Mouse (Mus musculus): ENCODE data around the gene Nop16. TPM values are rescaled to one million over a fixed set of nuclear protein-coding genes. Genes with fewer than 3 reads are reported as not detected.

Gene Nop16
- total and polyA plus RNA-seq, 2 experiments from 2014 or later, result 37.5 to 58.0 TPM

GRCm38 (mm10) chr13:54582126-54582525 is 7.8 kb downstream of the Nop16 start:
- Histone ChIP-seq H3K4me1 (ENCODE audit: insufficient read depth) (no peaks in the 10 kb centered on the region), H3K9me3 (ENCODE audit: low read length) (no peaks in the 10 kb centered on the region), H3K9ac (no peak overlapping the region), H3K27ac (ENCODE audit: low read depth, low read length) (no peak overlapping the region), H3K36me3 (ENCODE audit: insufficient read depth) (peaks cover 71% of the 10 kb centered on the region), H3K27me3 (ENCODE audit: insufficient read depth, low read length) (no peaks in the 10 kb centered on the region), H3K4me3 (ENCODE audit: low read depth, low read length) (no peak overlapping the region), H3K4me2 (ENCODE audit: low read depth) (no peak overlapping the region)
- 36% methylated on average over 10 of the region's 10 CpGs for WGBS
- ATAC-seq, result no peak
- TF ChIP-seq CTCF (IDR thresholded peaks at IDR 0.05; ENCODE audit: low read depth), result no peak
- DNase-seq, result no peak

- Histone ChIP-seq H3K27me3 (ENCODE audit: insufficient read depth, low read length) (no peaks in the 10 kb centered on the region), H3K9me3 (ENCODE audit: low read length) (no peaks in the 10 kb centered on the region), H3K36me3 (ENCODE audit: insufficient read depth) (peaks cover 68% of the 10 kb centered on the region), H3K27ac (ENCODE audit: low read depth, low read length) (no peak overlapping the region), H3K9ac (no peak overlapping the region), H3K4me2 (ENCODE audit: low read depth) (no peak overlapping the region), H3K4me3 (ENCODE audit: low read depth, low read length) (no peak overlapping the region), H3K4me1 (ENCODE audit: insufficient read depth) (no peaks in the 10 kb centered on the region)
- DNase-seq (no peak), ATAC-seq (no peak)
- TF ChIP-seq CTCF (IDR thresholded peaks at IDR 0.05; ENCODE audit: low read depth), result no peak
- 74% methylated on average over 2 of the region's 2 CpGs for WGBS
Measured at GRCm38 (mm10) chr13:54581385-54581784, 8.5 kb downstream of the Nop16 start.

DNA sequence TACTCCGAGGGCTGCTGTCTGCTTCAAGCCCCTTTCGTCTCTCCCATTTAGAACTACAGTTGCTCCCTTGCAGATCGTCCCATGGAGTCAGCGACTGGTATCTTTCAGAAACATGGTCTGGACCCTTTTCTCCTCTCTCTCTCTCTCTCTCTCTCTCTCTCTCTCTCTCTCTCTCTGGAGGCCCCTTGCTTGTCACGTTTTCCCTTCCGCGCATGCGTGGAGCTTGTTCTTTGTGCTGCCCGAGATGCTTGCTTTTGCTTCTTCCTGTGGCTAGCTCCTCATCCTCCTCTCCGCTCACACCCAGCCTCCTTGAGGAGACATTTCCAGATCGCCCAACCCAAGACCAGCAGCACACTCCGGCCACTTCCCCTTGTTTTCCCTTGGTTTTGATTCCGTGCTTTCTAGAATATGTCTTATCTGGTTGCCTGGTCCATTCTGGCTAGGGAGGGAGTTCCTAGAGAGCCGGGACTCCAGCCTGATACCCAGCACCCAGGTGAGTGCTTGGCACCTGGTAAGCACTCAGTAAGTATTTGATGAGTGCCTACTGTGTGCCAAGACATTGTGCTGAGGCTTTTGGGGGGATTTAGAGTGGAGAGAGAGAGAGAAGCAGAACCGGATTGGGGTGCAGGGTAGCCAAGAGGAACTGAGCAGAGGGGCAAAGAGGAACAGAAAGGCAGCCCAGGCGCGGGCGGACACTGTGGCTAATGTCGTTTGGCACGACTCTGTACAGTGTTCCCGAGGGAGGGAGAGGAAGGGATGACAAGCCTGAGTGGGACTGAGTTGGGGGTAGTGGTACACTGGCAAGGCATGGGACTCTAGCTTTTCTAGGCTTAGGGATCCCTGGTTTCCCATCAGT is 12.0 kb downstream of the Nop16 start:
- DNase-seq (no peak), ATAC-seq (no peak)
- peaks cover 36% of the 10 kb centered on the region for H3K36me3 ChIP-seq (ENCODE audit: insufficient read depth)
- no peak overlapping the region for H3K4me2 ChIP-seq (ENCODE audit: low read depth)
- no peak overlapping the region for H3K27ac ChIP-seq (ENCODE audit: low read depth, low read length)
- H3K9ac ChIP-seq, result no peak overlapping the region
- H3K27me3 ChIP-seq (ENCODE audit: insufficient read depth, low read length), result no peaks in the 10 kb centered on the region
- 83% methylated on average over 21 of the region's 21 CpGs for WGBS
- no peak for TF ChIP-seq CTCF (IDR thresholded peaks at IDR 0.05; ENCODE audit: low read depth)
- no peaks in the 10 kb centered on the region for H3K9me3 ChIP-seq (ENCODE audit: low read length)
- H3K4me3 ChIP-seq (ENCODE audit: low read depth, low read length), result no peak overlapping the region
- peaks cover 11% of the 10 kb centered on the region; the same call in 1 of the 2 replicates for H3K4me1 ChIP-seq (ENCODE audit: insufficient read depth)

DNA sequence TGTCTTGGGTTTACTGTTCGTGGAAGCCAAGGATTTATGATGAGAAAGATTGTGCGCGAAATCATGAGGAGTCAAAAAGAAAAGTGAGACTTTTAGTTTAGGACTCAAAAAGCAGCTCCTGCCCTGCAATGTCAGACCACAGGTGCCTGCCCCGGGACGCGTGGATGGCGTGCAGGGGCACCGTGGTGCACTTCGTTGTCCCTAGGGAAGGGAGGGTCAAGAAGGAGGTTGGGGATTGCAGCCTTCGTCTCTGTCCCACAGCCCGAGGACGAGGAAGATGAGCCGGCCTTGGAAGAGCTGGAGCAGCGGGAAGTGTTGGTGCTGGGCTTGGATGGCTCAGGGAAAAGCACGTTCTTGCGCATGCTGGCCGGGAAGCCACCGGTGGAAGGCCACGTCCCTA is 14.4 kb downstream of the Nop16 start:
- Histone ChIP-seq H3K27me3 (ENCODE audit: insufficient read depth, low read length) (no peaks in the 10 kb centered on the region), H3K9ac (peak overlapping the region; percentile 87), H3K4me1 (ENCODE audit: insufficient read depth) (peaks cover 11% of the 10 kb centered on the region; the same call in 1 of the 2 replicates), H3K9me3 (ENCODE audit: low read length) (no peaks in the 10 kb centered on the region), H3K27ac (ENCODE audit: low read depth, low read length) (peak overlapping the region; percentile 81), H3K4me3 (ENCODE audit: low read depth, low read length) (peak overlapping the region; percentile 99), H3K36me3 (ENCODE audit: insufficient read depth) (peaks cover 16% of the 10 kb centered on the region), H3K4me2 (ENCODE audit: low read depth) (peak overlapping the region; percentile 88)
- TF ChIP-seq CTCF (IDR thresholded peaks at IDR 0.05; ENCODE audit: low read depth), result no peak
- ATAC-seq (peak; percentile 8), DNase-seq (no peak)
- 2% methylated on average over 19 of the region's 19 CpGs for WGBS

GRCm38 (mm10) chr13:54574854-54575481 is 14.9 kb downstream of the Nop16 start, which contains the start of gene Arl10:
Gene Arl10 (plus strand): TSS chr13:54575015.
- peaks cover 13% of the 10 kb centered on the region for H3K36me3 ChIP-seq (ENCODE audit: insufficient read depth)
- H3K27ac ChIP-seq (ENCODE audit: low read depth, low read length), result peak within 1 kb of the TSS; percentile 81
- DNase-seq (peak; percentile 84), ATAC-seq (peak; percentile 95)
- no peaks in the 10 kb centered on the region for H3K9me3 ChIP-seq (ENCODE audit: low read length)
- H3K9ac ChIP-seq, result peak within 1 kb of the TSS; percentile 87
- peaks cover 11% of the 10 kb centered on the region; the same call in 1 of the 2 replicates for H3K4me1 ChIP-seq (ENCODE audit: insufficient read depth)
- WGBS, result 1% methylated on average over 55 of the region's 55 CpGs
- TF ChIP-seq CTCF (IDR thresholded peaks at IDR 0.05; ENCODE audit: low read depth), result peak; percentile 54
- H3K4me2 ChIP-seq (ENCODE audit: low read depth), result peak within 1 kb of the TSS; percentile 88
- H3K27me3 ChIP-seq (ENCODE audit: insufficient read depth, low read length), result no peaks in the 10 kb centered on the region
- H3K4me3 ChIP-seq (ENCODE audit: low read depth, low read length), result peak within 1 kb of the TSS; percentile 99

DNA sequence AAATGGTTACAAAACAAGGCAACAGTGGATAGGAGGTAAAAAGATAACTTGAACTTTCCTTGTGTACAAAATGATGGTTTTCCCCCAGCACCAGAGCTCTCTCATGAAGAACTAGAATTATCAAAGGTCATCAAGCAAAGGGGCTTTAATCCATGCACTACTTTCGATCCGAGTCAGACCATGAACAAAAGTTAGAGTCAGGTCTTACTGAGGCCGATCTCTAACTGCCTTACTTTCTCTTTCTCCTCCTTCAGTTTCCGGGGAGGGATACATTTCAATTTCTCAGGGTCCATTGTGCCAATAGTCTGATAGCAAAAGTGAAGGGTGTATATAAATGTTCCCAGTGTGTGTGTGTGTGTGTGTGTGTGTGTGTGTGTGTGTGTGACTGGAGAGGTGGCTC is 17.3 kb downstream of the Nop16 start:
- Histone ChIP-seq H3K9ac (no peak overlapping the region), H3K27me3 (ENCODE audit: insufficient read depth, low read length) (no peaks in the 10 kb centered on the region), H3K36me3 (ENCODE audit: insufficient read depth) (no peaks in the 10 kb centered on the region), H3K27ac (ENCODE audit: low read depth, low read length) (no peak overlapping the region), H3K4me2 (ENCODE audit: low read depth) (no peak overlapping the region), H3K9me3 (ENCODE audit: low read length) (no peaks in the 10 kb centered on the region), H3K4me3 (ENCODE audit: low read depth, low read length) (no peak overlapping the region), H3K4me1 (ENCODE audit: insufficient read depth) (peaks cover 11% of the 10 kb centered on the region; the same call in 1 of the 2 replicates)
- 78% methylated on average over 4 of the region's 4 CpGs for WGBS
- no peak for TF ChIP-seq CTCF (IDR thresholded peaks at IDR 0.05; ENCODE audit: low read depth)
- ATAC-seq (no peak), DNase-seq (no peak)

DNA sequence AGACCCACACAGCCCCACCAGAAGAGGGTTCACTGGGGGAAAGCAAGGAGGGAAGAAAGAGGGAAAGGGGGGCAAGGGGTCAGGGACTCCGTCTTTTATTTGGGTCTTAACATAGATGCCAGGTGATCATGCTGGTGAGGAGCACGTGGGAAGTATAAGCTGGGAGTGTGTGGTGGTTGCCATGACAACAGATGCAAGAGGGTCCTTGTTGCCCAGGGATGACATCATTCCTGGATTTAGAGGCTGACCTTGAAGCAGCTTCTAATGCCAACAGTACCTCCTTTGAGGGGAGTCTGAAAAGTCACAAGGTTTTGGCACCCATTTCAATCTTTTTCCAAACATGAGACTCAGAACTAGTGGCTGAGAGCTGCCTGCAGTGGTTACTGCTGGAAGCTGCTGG is 18.3 kb downstream of the Nop16 start:
- WGBS, result 18% methylated on average over 2 of the region's 2 CpGs
- no peaks in the 10 kb centered on the region for H3K9me3 ChIP-seq (ENCODE audit: low read length)
- DNase-seq (peak; percentile 39), ATAC-seq (no peak)
- no peak overlapping the region for H3K4me2 ChIP-seq (ENCODE audit: low read depth)
- H3K4me1 ChIP-seq (ENCODE audit: insufficient read depth), result peaks cover 11% of the 10 kb centered on the region; the same call in 1 of the 2 replicates
- H3K27ac ChIP-seq (ENCODE audit: low read depth, low read length), result no peak overlapping the region
- H3K4me3 ChIP-seq (ENCODE audit: low read depth, low read length), result no peak overlapping the region
- TF ChIP-seq CTCF (IDR thresholded peaks at IDR 0.05; ENCODE audit: low read depth), result no peak
- no peaks in the 10 kb centered on the region for H3K27me3 ChIP-seq (ENCODE audit: insufficient read depth, low read length)
- H3K9ac ChIP-seq, result no peak overlapping the region
- H3K36me3 ChIP-seq (ENCODE audit: insufficient read depth), result no peaks in the 10 kb centered on the region

Data from forebrain, postnatal 0 days (tissue).